Mouse (Mus musculus) cerebellum, adult 18-20 months (tissue): Measurements from ENCODE around the gene Aldh1a3.

Experiments
- DNase-seq, 2 experiments: peaks; one replicate each; pipeline ENCODE4 v3.0.0; 2021

The Aldh1a3 gene

GRCm38 (mm10) chr7:66427437-66428161 is at the start of gene Aldh1a3:
Aldh1a3 (minus strand) TSS chr7:66427517.
- no peak for DNase-seq

- no peak for DNase-seq
These were observed 49.0 kb upstream of the Aldh1a3 start for GRCm38 (mm10) chr7:66476289-66476688.

GRCm38 (mm10) chr7:66471641-66472216 is 44.4 kb upstream of the Aldh1a3 start:
- no peak for DNase-seq

- no peak for DNase-seq
These were observed 39.3 kb upstream of the Aldh1a3 start for GRCm38 (mm10) chr7:66466641-66467040.

- no peak for DNase-seq
These were observed 37.9 kb upstream of the Aldh1a3 start for GRCm38 (mm10) chr7:66465241-66465640.

GRCm38 (mm10) chr7:66463081-66463480 is 35.8 kb upstream of the Aldh1a3 start:
- DNase-seq: no peak

GRCm38 (mm10) chr7:66451622-66452295 is 24.4 kb upstream of the Aldh1a3 start:
- DNase-seq: no peak

GRCm38 (mm10) chr7:66449971-66450752 is 22.8 kb upstream of the Aldh1a3 start:
- DNase-seq: no peak

- no peak for DNase-seq
These were observed 21.6 kb upstream of the Aldh1a3 start for GRCm38 (mm10) chr7:66448786-66449540.

- DNase-seq: no peak
These were observed 21.0 kb upstream of the Aldh1a3 start for GRCm38 (mm10) chr7:66448304-66448703.

- DNase-seq: no peak
These were observed 19.5 kb upstream of the Aldh1a3 start for GRCm38 (mm10) chr7:66446860-66447259.

GRCm38 (mm10) chr7:66445117-66445905 is 18.0 kb upstream of the Aldh1a3 start:
- no peak for DNase-seq

- no peak for DNase-seq
These were observed 17.4 kb upstream of the Aldh1a3 start for GRCm38 (mm10) chr7:66444706-66445105.

GRCm38 (mm10) chr7:66442501-66443369 is 15.4 kb upstream of the Aldh1a3 start:
- no peak for DNase-seq

GRCm38 (mm10) chr7:66438787-66439669 is 11.7 kb upstream of the Aldh1a3 start:
- no peak for DNase-seq

GRCm38 (mm10) chr7:66434453-66434935 is 7.2 kb upstream of the Aldh1a3 start:
- peak; percentile 63 to 67 for DNase-seq

GRCm38 (mm10) chr7:66427053-66427436 is 272 bp downstream of the Aldh1a3 start:
- no peak for DNase-seq

- DNase-seq: no peak
These were observed 5.4 kb downstream of the Aldh1a3 start for GRCm38 (mm10) chr7:66421903-66422302.

GRCm38 (mm10) chr7:66418981-66419380 is 8.3 kb downstream of the Aldh1a3 start:
- DNase-seq: no peak
